Mouse (Mus musculus) MEL (cell line): Measurements from ENCODE around the gene Bmpr1a. TPM values are rescaled to one million over a fixed set of nuclear protein-coding genes. Genes with fewer than 3 reads are reported as not detected.

Experiments
- DNase-seq: peaks from one replicate; pipeline ENCODE4 v3.0.0; 2011; ENCODE audit warnings: low read depth, low spot score
- H3K27ac ChIP-seq: 2 replicates; pipeline ENCODE4 v1.5.1; 2012; ENCODE audit warnings: low read depth, mild to moderate bottlenecking, control low read depth, low read length, moderate library complexity; ENCODE audit not compliant: control insufficient read depth
- H3K27me3 ChIP-seq, 2 experiments: fragments of 150-350 bp in 1 of 2; sonication (generic) in 1 of 2; 2 replicates each; pipeline ENCODE4 v1.6.1; 2012; ENCODE audit warnings: low read length in 2 of 2, mild to moderate bottlenecking in 2 of 2, improper control_type of control experiment in 1 of 2, moderate library complexity in 1 of 2; ENCODE audit not compliant: insufficient read depth in 2 of 2, control insufficient read depth in 1 of 2
- H3K36me3 ChIP-seq, 2 experiments: 2 replicates each; pipeline ENCODE4 v1.6.1; 2012 to 2014; ENCODE audit warnings: low read length in 2 of 2, improper control_type of control experiment in 1 of 2, inconsistent platforms in 1 of 2, mild to moderate bottlenecking in 1 of 2; ENCODE audit not compliant: insufficient read depth in 2 of 2, control insufficient read depth in 1 of 2
- H3K4me1 ChIP-seq, 2 experiments: fragments of 150-350 bp in 1 of 2; sonication (generic) in 1 of 2; 2 replicates each; pipeline ENCODE4 v1.6.1; 2012; ENCODE audit warnings: low read length in 2 of 2, improper control_type of control experiment in 1 of 2, mild to moderate bottlenecking in 1 of 2; ENCODE audit not compliant: insufficient read depth in 2 of 2, control insufficient read depth in 1 of 2
- H3K4me3 ChIP-seq, 2 experiments: fragments of 150-350 bp in 1 of 2; sonication (generic) in 1 of 2; 2 replicates each; pipeline ENCODE4 v1.5.1; 2012; ENCODE audit warnings: low read depth in 2 of 2, low read length in 2 of 2, mild to moderate bottlenecking in 2 of 2, moderate library complexity in 2 of 2, control low read depth in 1 of 2, improper control_type of control experiment in 1 of 2; ENCODE audit not compliant: control insufficient read depth in 1 of 2, insufficient read depth in 1 of 2
- H3K79me2 ChIP-seq: 2 replicates; pipeline ENCODE4 v1.6.1; 2012; ENCODE audit warnings: mild to moderate bottlenecking, low read length, moderate library complexity; ENCODE audit not compliant: control insufficient read depth, poor library complexity, insufficient read depth
- H3K9ac ChIP-seq: 2 replicates; pipeline ENCODE4 v1.6.1; 2012; ENCODE audit warnings: low read depth, mild to moderate bottlenecking, control low read depth, low read length, moderate library complexity; ENCODE audit not compliant: control insufficient read depth, poor library complexity, severe bottlenecking
- H3K9me3 ChIP-seq: fragments of 150-350 bp; sonication (generic); replicated peaks from 2 replicates; pipeline ENCODE4 v1.6.1; 2012; ENCODE audit warnings: mild to moderate bottlenecking, low read length, improper control_type of control experiment, moderate library complexity; ENCODE audit not compliant: insufficient read depth
- CTCF ChIP-seq, 3 experiments: IDR thresholded peaks in 2 of 3; conservative IDR thresholded peaks in 1 of 3; 2 replicates each; pipeline ENCODE4 v1.5.1; 2011 to 2012; ENCODE audit warnings: low read length in 3 of 3, low read depth in 2 of 3, mild to moderate bottlenecking in 2 of 3, improper control_type of control experiment in 1 of 3, inconsistent platforms in 1 of 3, mixed read lengths in 1 of 3, moderate library complexity in 1 of 3; ENCODE audit not compliant: control insufficient read depth in 1 of 3, insufficient read depth in 1 of 3, poor library complexity in 1 of 3, severe bottlenecking in 1 of 3
- ELF1 ChIP-seq: IDR thresholded peaks from 2 replicates; pipeline ENCODE4 v1.6.1; 2014; ENCODE audit warnings: low read depth, mild to moderate bottlenecking, inconsistent platforms, low read length, improper control_type of control experiment, moderate library complexity
- ETS1 ChIP-seq: IDR thresholded peaks from 2 replicates; pipeline ENCODE4 v1.6.1; 2012; ENCODE audit warnings: low read depth, mild to moderate bottlenecking, inconsistent platforms, low read length, improper control_type of control experiment, moderate library complexity
- GABPA ChIP-seq: IDR thresholded peaks from 2 replicates; pipeline ENCODE4 v1.6.1; 2012; ENCODE audit warnings: low read depth, mild to moderate bottlenecking, inconsistent platforms, low read length, improper control_type of control experiment, moderate library complexity
- JUND ChIP-seq: IDR thresholded peaks from 2 replicates; pipeline ENCODE4 v1.6.1; 2011; ENCODE audit warnings: low read depth, mild to moderate bottlenecking, improper control_type of control experiment, low read length
- KAT2A ChIP-seq: conservative IDR thresholded peaks from 2 replicates; pipeline ENCODE4 v1.6.1; 2012; ENCODE audit warnings: low read depth, low read length, improper control_type of control experiment, inconsistent platforms
- MXI1 ChIP-seq: IDR thresholded peaks from 2 replicates; pipeline ENCODE4 v1.6.1; 2011; ENCODE audit warnings: mild to moderate bottlenecking, low read depth, low read length, improper control_type of control experiment
- MYB ChIP-seq: IDR thresholded peaks from 2 replicates; pipeline ENCODE4 v1.6.1; 2011; ENCODE audit warnings: mild to moderate bottlenecking, low read depth, low read length, improper control_type of control experiment
- MYC ChIP-seq: IDR thresholded peaks from 2 replicates; pipeline ENCODE4 v1.6.1; 2011; ENCODE audit warnings: low read depth, mild to moderate bottlenecking, low read length, improper control_type of control experiment, moderate library complexity
- NELFE ChIP-seq: IDR thresholded peaks from 2 replicates; pipeline ENCODE4 v1.6.1; 2011; ENCODE audit warnings: low read depth, low read length, improper control_type of control experiment
- POLR2A ChIP-seq, 2 experiments: IDR thresholded peaks; 2 replicates each; pipeline ENCODE4 v1.6.1; 2011 to 2012; ENCODE audit warnings: low read length in 2 of 2, mild to moderate bottlenecking in 2 of 2, control low read depth in 1 of 2, improper control_type of control experiment in 1 of 2, low read depth in 1 of 2, moderate library complexity in 1 of 2; ENCODE audit not compliant: control insufficient read depth in 1 of 2, insufficient read depth in 1 of 2, poor library complexity in 1 of 2
- POLR2AphosphoS2 ChIP-seq: IDR thresholded peaks from 2 replicates; pipeline ENCODE4 v1.6.1; 2011; ENCODE audit warnings: low read length, improper control_type of control experiment
- POLR2AphosphoS5 ChIP-seq: IDR thresholded peaks from 2 replicates; pipeline ENCODE4 v1.6.1; 2012; ENCODE audit warnings: low read depth, borderline replicate concordance, mild to moderate bottlenecking, inconsistent platforms, low read length, moderate library complexity, mixed read lengths
- RCOR1 ChIP-seq: IDR thresholded peaks from 2 replicates; pipeline ENCODE4 v1.6.1; 2012; ENCODE audit warnings: low read depth, mild to moderate bottlenecking, inconsistent platforms, low read length, improper control_type of control experiment
- TBP ChIP-seq: IDR thresholded peaks from 2 replicates; pipeline ENCODE4 v1.8.0; 2011; ENCODE audit warnings: low read depth, low read length, improper control_type of control experiment
- USF1 ChIP-seq: IDR thresholded peaks from 2 replicates; pipeline ENCODE4 v1.6.1; 2014; ENCODE audit warnings: low read depth, mild to moderate bottlenecking, inconsistent platforms, low read length, improper control_type of control experiment, moderate library complexity
- ZKSCAN1 ChIP-seq: IDR thresholded peaks from 2 replicates; pipeline ENCODE4 v1.6.1; 2012; ENCODE audit warnings: low read depth, mild to moderate bottlenecking, inconsistent platforms, low read length, improper control_type of control experiment, moderate library complexity
- ZMIZ1 ChIP-seq: IDR thresholded peaks from 2 replicates; pipeline ENCODE4 v1.6.1; 2012; ENCODE audit warnings: low read depth, mild to moderate bottlenecking, inconsistent platforms, low read length, improper control_type of control experiment, moderate library complexity
- ZNF384 ChIP-seq: IDR thresholded peaks from 2 replicates; pipeline ENCODE4 v1.6.1; 2012; ENCODE audit warnings: low read depth, mild to moderate bottlenecking, inconsistent platforms, low read length, improper control_type of control experiment
- polyA plus RNA-seq, 2 experiments: library from polyadenylated mRNA; stranded (reverse) in 1 of 2; unstranded in 1 of 2; fragments of >175 nt in 1 of 2; fragments of >200 nt in 1 of 2; gene quantifications; 2 replicates each; pipeline versions ENCODE4 v1.2.1 to v1.2.4; 2012; ENCODE audit warnings: low replicate concordance in 2 of 2, low read depth in 1 of 2; ENCODE audit not compliant: insufficient read length in 2 of 2, insufficient read depth in 1 of 2, missing spikeins in 1 of 2
- total RNA-seq: library from RNA; depleted of rRNA; stranded (reverse); fragments of 300-350 nt; gene quantifications from 2 replicates; pipeline ENCODE4 v1.2.3, GENCODE M21; 2012

Bmpr1a gene
- total and polyA plus RNA-seq, 3 experiments: 3.1 TPM; not detected in 1

DNA sequence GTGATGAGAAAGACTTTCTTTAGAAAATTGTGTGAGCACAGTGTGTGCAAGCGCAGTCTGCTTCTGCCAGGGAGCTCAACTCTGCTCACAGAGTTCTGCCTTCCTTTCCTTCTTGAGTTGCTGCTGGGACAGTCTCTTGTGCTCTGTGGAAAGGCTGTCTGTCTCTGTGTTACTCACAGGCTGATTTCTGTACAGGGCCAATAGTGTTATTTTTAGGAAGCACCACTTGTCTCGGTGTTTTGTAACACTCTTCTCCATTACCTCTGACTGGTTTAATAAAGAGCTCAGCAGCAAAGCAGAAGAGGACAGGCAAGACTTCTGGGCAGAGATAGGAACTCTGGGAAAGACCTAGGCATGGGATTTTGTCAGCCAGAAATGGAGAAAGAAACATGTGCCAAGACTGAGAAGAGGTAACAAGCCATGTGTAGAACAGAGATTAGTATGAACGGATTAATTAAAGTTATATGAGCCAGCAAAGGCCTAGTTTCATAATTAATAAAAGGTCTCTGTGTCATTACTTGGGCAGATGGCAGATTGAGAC is 62.5 kb downstream of the Bmpr1a start:
- TF ChIP-seq CTCF (IDR thresholded peaks at IDR 0.05 in 2 of 3, conservative IDR thresholded peaks at IDR 0.05 in 1 of 3; ENCODE audit: control insufficient read depth in 1 of 3, insufficient read depth in 1 of 3, low read depth in 2 of 3, low read length in 3 of 3, poor library complexity in 1 of 3, severe bottlenecking in 1 of 3) (no peak), TBP (no peak), MYC (no peak), ZMIZ1 (no peak), JUND (no peak), ELF1 (no peak), POLR2AphosphoS5 (no peak), ETS1 (no peak), MXI1 (no peak), ZKSCAN1 (no peak)
- TF ChIP-seq, all 39 proteins: peak for 0
- no peaks in the 10 kb centered on the region for H3K36me3 ChIP-seq
- DNase-seq: no peak
- H3K9ac ChIP-seq: no peak overlapping the region
- no peaks in the 10 kb centered on the region for H3K27me3 ChIP-seq
- no peak overlapping the region for H3K4me3 ChIP-seq
- H3K79me2 ChIP-seq: no peaks in the 10 kb centered on the region
- no peaks in the 10 kb centered on the region for H3K4me1 ChIP-seq
- H3K27ac ChIP-seq: no peak overlapping the region
- no peaks in the 10 kb centered on the region for H3K9me3 ChIP-seq

DNA sequence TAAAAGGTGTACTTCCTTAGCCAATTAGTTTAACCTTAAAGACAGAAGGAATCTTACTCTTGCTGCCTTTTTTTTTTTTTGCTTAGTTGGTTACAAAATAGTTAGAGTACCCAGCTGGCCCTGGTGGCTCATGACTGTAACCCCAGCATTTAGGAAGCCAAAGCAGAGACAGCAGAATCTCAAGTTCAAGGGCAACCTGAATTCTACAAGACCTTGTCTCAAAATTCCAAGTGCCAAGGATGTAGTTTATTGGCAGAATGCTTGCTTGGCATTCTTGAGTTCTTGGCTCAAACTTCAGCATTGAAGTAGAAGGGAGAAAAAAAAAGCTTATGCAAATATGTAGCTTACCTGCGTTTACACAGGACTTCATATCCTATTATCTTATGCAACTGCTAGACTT is 74.1 kb downstream of the Bmpr1a start:
- no peaks in the 10 kb centered on the region for H3K79me2 ChIP-seq
- no peak overlapping the region for H3K27ac ChIP-seq
- no peaks in the 10 kb centered on the region for H3K4me1 ChIP-seq
- H3K4me3 ChIP-seq: no peak overlapping the region
- H3K9me3 ChIP-seq: no peaks in the 10 kb centered on the region
- DNase-seq: no peak
- no peaks in the 10 kb centered on the region; a peak in 1 of 4 replicates for H3K27me3 ChIP-seq
- no peaks in the 10 kb centered on the region for H3K36me3 ChIP-seq
- no peak overlapping the region for H3K9ac ChIP-seq
- TF ChIP-seq USF1: no peak
- TF ChIP-seq NELFE: no peak
- no peak for TF ChIP-seq KAT2A
- no peak for TF ChIP-seq MYB
- no peak for TF ChIP-seq GABPA
- no peak for TF ChIP-seq ZNF384
- TF ChIP-seq RCOR1: no peak
- TF ChIP-seq MYC: no peak
- no peak for TF ChIP-seq POLR2AphosphoS2
- no peak for TF ChIP-seq POLR2A (IDR thresholded peaks at IDR 0.05; ENCODE audit: control insufficient read depth in 1 of 2, insufficient read depth in 1 of 2, low read depth in 1 of 2, low read length in 2 of 2, poor library complexity in 1 of 2)
- TF ChIP-seq MXI1: no peak
